Mouse (Mus musculus) liver, embryonic 12.5 days (tissue): Measurements from ENCODE around the gene Nsmce4a. TPM values are rescaled to one million over a fixed set of nuclear protein-coding genes. Genes with fewer than 3 reads are reported as not detected.

ENCODE experiments used
- ATAC-seq: fragments of 200-750 bp; cut with Nextera tagmentation; 2 replicates; pipeline ENCODE4 v1.8.0; 2017; ENCODE audit warnings: moderate number of reproducible peaks, mild to moderate bottlenecking, moderate library complexity
- H3K27ac ChIP-seq: fragments of 300-500 bp; sonication (generic); 2 replicates; pipeline ENCODE4 v1.5.1; 2016; ENCODE audit warnings: mild to moderate bottlenecking
- H3K27me3 ChIP-seq: fragments of 300-500 bp; sonication (generic); replicated peaks from 2 replicates; pipeline ENCODE4 v1.6.1; 2016; ENCODE audit warnings: mild to moderate bottlenecking, moderate library complexity
- H3K36me3 ChIP-seq: fragments of 300-500 bp; sonication (generic); 2 replicates; pipeline ENCODE4 v1.6.1; 2016; ENCODE audit warnings: mild to moderate bottlenecking, moderate library complexity
- H3K4me1 ChIP-seq: fragments of 300-500 bp; sonication (generic); 2 replicates; pipeline ENCODE4 v1.6.1; 2016
- H3K4me2 ChIP-seq: fragments of 300-500 bp; sonication (generic); 2 replicates; pipeline ENCODE4 v1.6.1; 2016; ENCODE audit warnings: mild to moderate bottlenecking, moderate library complexity
- H3K4me3 ChIP-seq: fragments of 300-500 bp; sonication (generic); 2 replicates; pipeline ENCODE4 v1.5.1; 2016; ENCODE audit warnings: mild to moderate bottlenecking, moderate library complexity
- H3K9ac ChIP-seq: fragments of 300-500 bp; sonication (generic); 2 replicates; pipeline ENCODE4 v1.6.1; 2016; ENCODE audit warnings: mild to moderate bottlenecking, moderate library complexity
- H3K9me3 ChIP-seq: fragments of 300-500 bp; sonication (generic); replicated peaks from 2 replicates; pipeline ENCODE4 v1.6.1; 2016; ENCODE audit warnings: mild to moderate bottlenecking, moderate library complexity
- WGBS: fragments of 180-500 bp; shearing (Covaris S2); methylation state at CpG from one replicate; pipeline ENCODE4 v1.1.7; 2016; ENCODE audit not compliant: insufficient replicate concordance; 5-methylcytosine and 5-hydroxymethylcytosine counted together
- polyA plus RNA-seq: library from polyadenylated mRNA; unstranded; fragments of >200 nt; fragmentation: Nextera tagmentation; extraction: Ambion mirVana; gene quantifications from 2 replicates; pipeline ENCODE4 v1.2.1, GENCODE M21; 2016

Gene Nsmce4a
- polyA plus RNA-seq, result 139 and 141 TPM in 2 replicates

GRCm38 (mm10) chr7:130572821-130573220, at the start of gene Nsmce4a:
TSS of gene Nsmce4a (minus strand) at chr7:130573118.
- Histone ChIP-seq H3K4me1 (peaks cover 3% of the 10 kb centered on the region), H3K9ac (no peak within 1 kb of the TSS), H3K27ac (no peak within 1 kb of the TSS), H3K9me3 (no peaks in the 10 kb centered on the region), H3K4me3 (no peak within 1 kb of the TSS), H3K4me2 (no peak within 1 kb of the TSS), H3K27me3 (peaks cover 9% of the 10 kb centered on the region; the same call in 1 of the 2 replicates), H3K36me3 (no peaks in the 10 kb centered on the region)
- ATAC-seq, result no peak
- 64% methylated on average over 11 of the region's 11 CpGs for WGBS

- no peak overlapping the region for H3K27ac ChIP-seq
- H3K9me3 ChIP-seq, result no peaks in the 10 kb centered on the region
- H3K4me2 ChIP-seq, result no peak overlapping the region
- H3K9ac ChIP-seq, result no peak overlapping the region
- no peak for ATAC-seq
- no peaks in the 10 kb centered on the region for H3K36me3 ChIP-seq
- no peak overlapping the region for H3K4me3 ChIP-seq
- no peaks in the 10 kb centered on the region for H3K27me3 ChIP-seq
- WGBS, result 66% methylated on average over 4 of the region's 4 CpGs
- H3K4me1 ChIP-seq, result no peaks in the 10 kb centered on the region
These were observed 49.4 kb upstream of the Nsmce4a start for GRCm38 (mm10) chr7:130622359-130622758.

- no peaks in the 10 kb centered on the region for H3K36me3 ChIP-seq
- H3K27me3 ChIP-seq, result no peaks in the 10 kb centered on the region
- H3K4me3 ChIP-seq, result no peak overlapping the region
- no peaks in the 10 kb centered on the region for H3K9me3 ChIP-seq
- no peak overlapping the region for H3K9ac ChIP-seq
- H3K4me1 ChIP-seq, result no peaks in the 10 kb centered on the region
- ATAC-seq, result no peak
- H3K27ac ChIP-seq, result no peak overlapping the region
- no peak overlapping the region for H3K4me2 ChIP-seq
- WGBS, result 35% methylated on average over 3 of the region's 3 CpGs
These were observed 49.0 kb upstream of the Nsmce4a start for GRCm38 (mm10) chr7:130621953-130622352.

GRCm38 (mm10) chr7:130621068-130621467, 48.1 kb upstream of the Nsmce4a start:
- no peak for ATAC-seq
- no peaks in the 10 kb centered on the region for H3K9me3 ChIP-seq
- no peak overlapping the region for H3K4me2 ChIP-seq
- 67% methylated on average over 2 of the region's 2 CpGs for WGBS
- H3K27ac ChIP-seq, result no peak overlapping the region
- no peak overlapping the region for H3K9ac ChIP-seq
- H3K4me3 ChIP-seq, result no peak overlapping the region
- no peaks in the 10 kb centered on the region for H3K27me3 ChIP-seq
- H3K36me3 ChIP-seq, result no peaks in the 10 kb centered on the region
- H3K4me1 ChIP-seq, result no peaks in the 10 kb centered on the region

GRCm38 (mm10) chr7:130617591-130617990, 44.7 kb upstream of the Nsmce4a start:
- Histone ChIP-seq H3K4me1 (no peaks in the 10 kb centered on the region), H3K36me3 (no peaks in the 10 kb centered on the region), H3K9ac (no peak overlapping the region), H3K4me2 (no peak overlapping the region), H3K27ac (no peak overlapping the region), H3K9me3 (no peaks in the 10 kb centered on the region), H3K27me3 (no peaks in the 10 kb centered on the region), H3K4me3 (no peak overlapping the region)
- no peak for ATAC-seq
- 73% methylated on average over 3 of the region's 3 CpGs for WGBS

- Histone ChIP-seq H3K27me3 (no peaks in the 10 kb centered on the region), H3K4me1 (no peaks in the 10 kb centered on the region), H3K36me3 (no peaks in the 10 kb centered on the region), H3K27ac (no peak overlapping the region), H3K9ac (no peak overlapping the region), H3K4me2 (no peak overlapping the region), H3K9me3 (no peaks in the 10 kb centered on the region), H3K4me3 (no peak overlapping the region)
- no peak for ATAC-seq
- WGBS, result 49% methylated on average over 4 of the region's 4 CpGs
These were observed 41.1 kb upstream of the Nsmce4a start for GRCm38 (mm10) chr7:130613973-130614372.

- no peak for ATAC-seq
- 67% methylated on average over 4 of the region's 4 CpGs for WGBS
- H3K27me3 ChIP-seq, result no peaks in the 10 kb centered on the region
These were observed 34.0 kb upstream of the Nsmce4a start for GRCm38 (mm10) chr7:130606958-130607357.

GRCm38 (mm10) chr7:130605111-130605510, 32.2 kb upstream of the Nsmce4a start:
- no peak overlapping the region for H3K4me2 ChIP-seq
- H3K4me3 ChIP-seq, result no peak overlapping the region
- H3K4me1 ChIP-seq, result no peaks in the 10 kb centered on the region
- WGBS, result 18% methylated on average over 6 of the region's 6 CpGs
- H3K9me3 ChIP-seq, result no peaks in the 10 kb centered on the region
- H3K9ac ChIP-seq, result no peak overlapping the region
- H3K27me3 ChIP-seq, result no peaks in the 10 kb centered on the region
- no peak for ATAC-seq
- no peaks in the 10 kb centered on the region for H3K36me3 ChIP-seq
- no peak overlapping the region for H3K27ac ChIP-seq

More at GRCm38 (mm10) chr7:130606958-130607357, 34.0 kb upstream of the Nsmce4a start:
- Histone ChIP-seq H3K36me3 (no peaks in the 10 kb centered on the region), H3K27ac (no peak overlapping the region), H3K4me2 (no peak overlapping the region), H3K9me3 (no peaks in the 10 kb centered on the region), H3K4me1 (no peaks in the 10 kb centered on the region), H3K4me3 (no peak overlapping the region), H3K9ac (no peak overlapping the region)

- H3K27me3 ChIP-seq, result no peaks in the 10 kb centered on the region
- no peak for ATAC-seq
- no peak overlapping the region for H3K27ac ChIP-seq
- no peaks in the 10 kb centered on the region for H3K36me3 ChIP-seq
- no peaks in the 10 kb centered on the region for H3K9me3 ChIP-seq
- H3K4me2 ChIP-seq, result no peak overlapping the region
- 65% methylated on average over 2 of the region's 2 CpGs for WGBS
- no peak overlapping the region for H3K9ac ChIP-seq
- H3K4me1 ChIP-seq, result no peaks in the 10 kb centered on the region
- no peak overlapping the region for H3K4me3 ChIP-seq
These were observed 31.5 kb upstream of the Nsmce4a start for GRCm38 (mm10) chr7:130604390-130604789.

GRCm38 (mm10) chr7:130603556-130603955, 30.6 kb upstream of the Nsmce4a start:
- 71% methylated on average over 5 of the region's 5 CpGs for WGBS
- no peaks in the 10 kb centered on the region for H3K9me3 ChIP-seq
- no peak overlapping the region for H3K27ac ChIP-seq
- H3K4me2 ChIP-seq, result no peak overlapping the region
- no peaks in the 10 kb centered on the region for H3K36me3 ChIP-seq
- no peak overlapping the region for H3K4me3 ChIP-seq
- ATAC-seq, result no peak
- no peaks in the 10 kb centered on the region for H3K4me1 ChIP-seq
- H3K9ac ChIP-seq, result no peak overlapping the region
- no peaks in the 10 kb centered on the region for H3K27me3 ChIP-seq

GRCm38 (mm10) chr7:130602804-130603203, 29.9 kb upstream of the Nsmce4a start:
- WGBS, result 54% methylated on average over 1 of the region's 1 CpGs

GRCm38 (mm10) chr7:130600546-130600945, 27.6 kb upstream of the Nsmce4a start:
- no peaks in the 10 kb centered on the region for H3K27me3 ChIP-seq
- no peak overlapping the region for H3K4me3 ChIP-seq
- H3K9ac ChIP-seq, result no peak overlapping the region
- no peaks in the 10 kb centered on the region for H3K4me1 ChIP-seq
- 57% methylated on average over 2 of the region's 2 CpGs for WGBS
- no peak overlapping the region for H3K4me2 ChIP-seq
- H3K36me3 ChIP-seq, result no peaks in the 10 kb centered on the region
- no peak for ATAC-seq
- no peaks in the 10 kb centered on the region for H3K9me3 ChIP-seq
- no peak overlapping the region for H3K27ac ChIP-seq

More at GRCm38 (mm10) chr7:130602804-130603203, 29.9 kb upstream of the Nsmce4a start:
- Histone ChIP-seq H3K9ac (no peak overlapping the region), H3K36me3 (no peaks in the 10 kb centered on the region), H3K27me3 (no peaks in the 10 kb centered on the region), H3K4me2 (no peak overlapping the region), H3K4me1 (no peaks in the 10 kb centered on the region), H3K27ac (no peak overlapping the region), H3K9me3 (no peaks in the 10 kb centered on the region), H3K4me3 (no peak overlapping the region)
- ATAC-seq, result no peak

- 61% methylated on average over 3 of the region's 3 CpGs for WGBS
- Histone ChIP-seq H3K9ac (no peak overlapping the region), H3K9me3 (no peaks in the 10 kb centered on the region), H3K4me3 (no peak overlapping the region), H3K27me3 (no peaks in the 10 kb centered on the region), H3K27ac (no peak overlapping the region), H3K36me3 (no peaks in the 10 kb centered on the region), H3K4me2 (no peak overlapping the region), H3K4me1 (no peaks in the 10 kb centered on the region)
- no peak for ATAC-seq
These were observed 27.2 kb upstream of the Nsmce4a start for GRCm38 (mm10) chr7:130600074-130600473.
